Mouse (Mus musculus) mouse trophoblast stem cell (cell line): ENCODE measurements around the gene Braf.
"Not testable (repeated sequence)": the region's sequence is repeated elsewhere in the genome, so short reads cannot be mapped to it uniquely, and the experiment has no call there.

ENCODE experiments used
- in situ Hi-C, 2 experiments: fragments of 300-500 bp; cut with MseI, MboI; formaldehyde crosslinking; loops; 2 replicates in 1 of 2; 3 replicates in 1 of 2; pipeline ENCODE4 v1.15.1; 2025

Braf gene

DNA sequence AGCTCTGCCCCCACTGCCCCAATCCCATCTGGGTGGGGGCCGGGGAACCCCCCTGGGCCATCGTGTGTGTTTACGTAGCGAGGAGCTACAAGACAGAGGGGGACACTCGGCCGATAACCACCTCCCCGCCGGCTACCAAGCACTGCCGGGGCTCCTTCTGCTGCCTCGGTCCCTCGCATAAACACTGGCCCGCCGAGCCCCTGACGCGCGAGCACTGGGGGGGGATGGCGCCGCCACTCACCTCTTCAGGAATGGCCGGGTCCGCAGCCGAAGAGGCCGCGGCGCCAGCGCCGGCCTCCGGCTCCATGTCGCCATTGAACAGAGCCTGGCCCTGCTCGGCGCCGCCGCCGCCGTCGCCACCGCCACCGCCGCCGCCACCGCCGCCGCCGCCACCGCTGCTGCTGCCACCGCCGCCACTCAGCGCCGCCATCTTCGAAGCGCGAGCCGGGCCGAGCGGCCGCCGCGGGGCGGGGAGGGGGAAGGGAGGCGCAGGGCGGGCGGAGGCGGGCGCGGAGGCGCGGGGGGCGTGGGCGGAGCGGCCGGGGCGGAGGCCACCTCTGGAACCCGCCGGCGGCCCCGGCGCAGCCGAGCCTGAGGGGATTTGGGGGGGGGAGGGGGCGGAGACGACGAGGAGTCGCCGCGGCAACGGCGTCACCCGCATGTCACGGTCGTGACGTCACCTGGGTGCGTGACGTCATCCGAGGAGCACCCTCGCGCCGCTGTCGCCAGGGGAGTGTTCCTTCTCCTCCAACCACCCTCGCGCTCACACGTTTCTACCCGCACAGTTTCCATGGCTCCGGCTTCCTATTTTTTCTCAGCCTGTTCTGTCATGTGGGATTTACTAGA is at the start of gene Braf:
Gene Braf, minus strand, starts transcription at position 598 of the 846 bp plus-strand sequence.
- in situ Hi-C loops = no loop called here

DNA sequence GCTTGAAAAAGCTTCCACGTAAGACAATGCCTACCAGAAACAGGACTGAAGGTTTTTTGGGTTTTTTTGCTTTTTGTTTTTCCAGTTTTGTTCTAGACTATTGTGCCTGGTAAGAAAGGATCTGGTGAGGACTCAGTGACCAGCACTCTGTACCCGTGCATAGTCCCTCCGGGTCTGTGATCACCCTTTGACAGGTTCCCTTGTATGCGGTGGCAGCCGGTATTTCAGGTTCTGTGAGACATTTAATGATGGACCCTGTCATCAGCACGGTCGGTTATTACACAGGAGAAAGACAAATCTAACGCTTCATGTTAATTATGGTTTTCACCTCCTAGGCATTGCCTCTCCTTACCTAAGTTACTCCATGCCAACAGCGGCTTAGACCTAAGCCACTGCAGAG is 49.8 kb upstream of the Braf start:
- in situ Hi-C loops = loop anchor here (25.0 kb wide), 2 partner anchors 88 to 163 kb away; no protein-coding TSS in a partner anchor

DNA sequence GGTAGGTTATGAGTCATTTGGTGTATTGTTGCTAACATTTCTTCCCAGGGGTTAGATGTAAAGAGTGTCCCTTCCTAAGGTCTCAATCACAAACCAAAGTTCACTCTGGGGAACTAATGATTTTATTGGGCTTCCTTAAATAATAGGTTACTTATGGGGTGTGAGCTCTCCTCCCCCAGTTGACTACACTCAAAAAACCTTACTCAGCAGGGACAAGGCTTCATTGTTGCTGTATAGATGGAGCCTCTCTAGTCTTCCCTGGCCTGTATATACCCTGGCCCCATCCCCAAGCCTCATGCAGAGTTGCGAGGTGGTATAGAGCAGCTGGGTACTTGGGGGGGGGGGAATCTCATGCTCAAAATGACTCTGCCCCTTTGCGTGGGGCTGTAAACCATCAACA is 32.0 kb upstream of the Braf start:
- in situ Hi-C loops = no loop called here

DNA sequence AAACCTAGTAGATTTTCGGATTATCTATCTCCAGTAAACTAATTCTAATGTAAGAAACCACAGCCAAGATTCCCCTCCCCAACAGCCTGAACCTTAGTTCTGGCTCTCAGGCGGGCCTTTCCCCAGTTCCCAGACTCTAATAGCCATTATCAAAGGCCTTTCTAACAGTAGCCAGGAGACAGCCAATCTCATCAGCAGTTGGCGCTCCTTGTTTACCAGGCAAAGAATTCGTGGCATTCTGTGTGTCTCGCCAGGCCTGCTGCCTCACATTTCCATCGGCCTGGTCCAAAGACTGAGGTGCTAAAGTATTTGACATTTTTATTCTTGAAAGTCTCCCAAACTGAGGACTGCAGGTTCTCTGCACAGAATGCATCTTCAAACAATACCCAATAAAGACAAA is 24.6 kb upstream of the Braf start:
- in situ Hi-C loops = no loop called here

DNA sequence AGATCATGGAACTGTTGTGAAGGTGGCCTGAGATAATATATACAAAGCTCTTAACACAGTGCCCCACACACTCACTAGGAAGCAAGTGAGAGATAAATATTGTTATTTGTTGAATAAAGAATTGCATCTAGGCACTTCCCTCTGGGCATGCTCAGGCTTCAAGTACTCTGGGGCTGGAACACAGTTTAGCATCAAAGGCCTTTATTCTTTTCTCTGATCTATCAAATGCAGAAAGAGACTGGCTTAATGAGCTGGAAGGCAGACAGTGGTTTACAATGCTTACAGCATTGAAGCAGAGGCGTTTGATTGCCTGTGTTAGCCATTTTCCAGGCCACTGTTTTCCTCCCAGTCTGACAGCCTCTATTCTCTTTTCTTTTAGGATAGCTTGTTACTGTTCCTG is 21.8 kb upstream of the Braf start:
- in situ Hi-C loops = no loop called here

DNA sequence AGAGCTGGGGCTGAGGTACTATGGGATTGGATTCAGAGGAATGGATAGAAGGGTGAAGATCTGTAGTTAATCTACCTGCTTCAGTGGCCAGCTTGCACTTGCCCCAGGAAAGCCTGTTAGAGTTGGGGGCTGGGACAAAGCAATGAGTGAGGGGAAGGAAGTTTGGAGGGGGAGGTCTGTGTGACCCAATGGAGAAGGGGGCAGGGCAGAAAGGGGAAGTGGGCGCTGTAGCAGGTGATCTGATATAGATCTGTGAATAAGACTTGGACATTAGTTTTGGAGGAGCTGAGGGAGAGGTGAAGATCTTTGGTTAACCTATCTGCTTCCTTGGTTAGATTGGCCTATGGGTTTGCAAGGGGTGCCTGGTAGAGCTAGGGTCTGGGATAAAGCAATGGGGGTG is 20.2 kb upstream of the Braf start:
- in situ Hi-C loops = no loop called here

DNA sequence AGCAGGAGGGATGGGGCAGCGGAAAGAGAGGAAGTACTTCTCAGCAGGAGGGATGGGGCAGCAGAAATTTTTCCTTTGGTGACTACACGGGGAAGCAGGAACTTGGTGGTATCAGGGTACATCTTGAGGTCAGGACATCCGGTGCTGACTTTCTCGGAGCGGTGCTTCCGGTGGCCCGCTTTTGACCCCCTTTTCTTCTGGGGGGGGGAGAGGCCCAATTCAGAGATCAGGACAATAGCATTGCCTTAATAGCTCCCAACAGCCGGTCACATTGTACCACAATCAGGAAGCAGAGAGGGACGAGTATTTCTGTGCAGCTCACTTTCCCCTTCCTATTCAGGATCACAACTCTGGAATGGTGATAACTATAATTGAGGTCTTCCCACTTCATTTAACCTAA is 14.4 kb upstream of the Braf start:
- in situ Hi-C loops = not testable (repeated sequence)

DNA sequence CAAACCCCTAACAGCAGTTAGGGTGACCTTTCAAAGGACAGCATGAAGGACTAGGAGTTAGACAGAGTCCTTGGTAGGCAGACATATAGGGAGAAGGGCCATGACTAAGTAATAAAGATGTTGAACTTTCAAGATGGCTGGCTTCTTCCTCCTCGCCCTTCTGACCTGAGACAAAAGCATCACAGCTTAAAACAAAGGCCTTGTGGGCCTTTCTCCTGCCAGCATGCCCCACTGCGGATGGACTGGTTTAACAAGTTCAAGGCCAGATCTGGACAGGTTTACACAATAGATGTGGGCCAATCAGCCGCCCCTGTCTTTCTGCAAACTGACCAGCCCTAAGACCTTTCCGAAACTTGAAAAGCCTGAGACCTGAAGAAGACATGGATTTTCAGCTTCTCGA is 2.8 kb upstream of the Braf start:
- in situ Hi-C loops = no loop called here

DNA sequence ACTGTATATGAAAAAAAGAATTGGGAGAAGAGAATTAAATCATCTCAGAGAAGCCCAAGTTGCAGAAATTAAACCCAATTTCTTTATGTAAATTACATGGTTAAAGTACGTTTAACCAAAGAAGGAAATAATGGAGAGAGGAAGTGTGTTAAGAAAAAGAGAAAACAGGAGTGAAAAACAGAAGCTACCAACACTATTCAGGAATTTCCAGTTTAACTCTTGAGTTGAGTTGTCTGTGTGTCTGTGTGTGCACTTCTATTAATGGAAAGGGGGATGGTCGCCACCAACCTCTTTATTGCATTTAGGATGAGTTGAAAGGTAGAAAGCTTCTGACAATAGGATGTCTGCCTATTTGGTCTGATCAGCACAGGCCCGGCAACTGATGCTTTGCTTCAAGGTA is 886 bp upstream of the Braf start:
- in situ Hi-C loops = no loop called here

DNA sequence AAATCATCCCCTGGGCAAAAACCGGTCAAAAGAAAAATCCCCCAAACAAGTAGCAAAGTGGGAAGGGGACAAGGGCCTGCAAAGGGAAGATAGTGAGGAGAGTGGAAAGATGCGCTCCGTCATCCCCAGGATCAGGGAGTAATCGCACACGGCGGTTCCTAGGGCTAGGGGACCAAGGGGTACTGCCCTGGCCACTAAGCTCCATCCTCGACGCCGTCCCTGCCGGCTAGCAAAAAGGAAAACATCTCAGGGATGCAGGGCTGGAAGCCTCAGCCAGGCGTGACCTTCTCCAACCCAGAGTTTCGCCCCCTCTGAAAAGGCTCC is 759 bp downstream of the Braf start:
- in situ Hi-C loops = no loop called here

DNA sequence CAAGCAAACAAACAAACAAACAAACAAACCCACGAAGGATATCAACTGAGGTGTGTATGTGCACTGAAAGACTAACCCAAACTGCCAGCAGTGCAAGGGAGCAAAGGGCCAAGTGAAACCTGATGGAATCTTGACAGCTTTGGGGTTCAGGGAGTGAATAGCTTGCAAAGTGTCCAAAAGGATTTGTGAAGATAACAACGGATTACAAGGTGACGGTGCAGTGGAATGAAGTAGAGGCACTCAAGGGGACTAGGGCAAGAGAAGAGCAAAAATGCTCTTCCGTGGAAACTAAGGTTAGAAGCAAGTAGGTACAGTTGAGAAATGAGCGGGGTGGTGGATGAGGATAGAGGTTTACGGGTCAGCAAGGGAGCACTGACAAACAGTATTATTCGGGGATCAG is 1.2 kb downstream of the Braf start:
- in situ Hi-C loops = no loop called here

DNA sequence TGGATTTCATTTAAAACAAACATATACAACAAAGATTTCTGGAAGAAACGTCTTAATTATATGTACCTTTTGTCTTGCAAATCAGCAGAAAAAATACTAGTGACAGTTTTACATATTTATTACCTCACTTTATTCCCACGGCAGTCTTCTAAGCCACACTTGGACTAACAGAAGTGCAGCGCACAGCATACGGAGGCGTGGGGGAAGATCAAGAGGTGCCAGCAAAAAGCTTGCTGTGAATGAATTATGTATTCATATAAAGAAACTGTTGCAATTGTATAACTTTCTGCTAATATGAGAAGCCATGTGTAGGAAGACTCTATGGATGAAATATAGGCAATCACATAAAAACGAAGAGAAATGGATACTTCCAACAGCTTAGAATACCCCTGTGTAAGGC is 6.7 kb downstream of the Braf start:
- in situ Hi-C loops = no loop called here

DNA sequence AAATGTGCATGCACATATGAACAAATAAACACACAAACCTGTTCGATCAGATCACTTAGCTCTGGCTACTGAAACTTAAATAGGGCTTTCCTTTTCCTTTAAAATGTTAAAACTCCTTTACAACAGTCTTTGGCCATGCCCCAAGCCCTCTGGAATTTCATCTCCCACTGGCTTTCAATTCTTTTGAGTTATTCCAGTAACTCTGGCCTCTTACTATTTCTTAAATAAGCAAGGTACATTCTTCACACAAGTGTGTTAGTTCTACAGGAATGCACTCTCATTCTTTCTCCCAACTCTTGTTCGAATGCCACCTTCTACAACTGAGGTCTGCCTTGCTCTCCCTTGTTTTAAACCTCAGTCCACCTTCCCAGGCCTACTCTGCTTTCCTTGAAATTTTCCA is 8.2 kb downstream of the Braf start:
- in situ Hi-C loops = no loop called here

DNA sequence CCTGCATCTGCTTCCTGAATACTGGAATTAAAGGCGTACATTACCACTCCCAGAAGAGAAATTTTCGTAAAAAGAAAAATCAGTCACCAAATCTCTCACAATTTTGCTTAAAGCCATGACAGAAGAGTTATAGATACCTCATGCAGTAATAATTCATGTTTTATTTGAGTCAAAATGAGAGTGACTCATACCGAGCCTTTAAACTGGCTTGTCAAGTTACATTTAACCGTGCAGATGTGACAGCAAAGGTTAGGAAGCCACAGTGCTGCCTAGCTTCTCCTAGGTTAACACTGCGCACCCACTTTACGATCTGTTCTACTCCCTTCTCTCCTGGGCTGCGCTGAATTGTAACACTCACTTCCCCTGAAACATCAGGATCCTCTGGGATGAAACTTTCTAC is 10.9 kb downstream of the Braf start:
- in situ Hi-C loops = no loop called here

DNA sequence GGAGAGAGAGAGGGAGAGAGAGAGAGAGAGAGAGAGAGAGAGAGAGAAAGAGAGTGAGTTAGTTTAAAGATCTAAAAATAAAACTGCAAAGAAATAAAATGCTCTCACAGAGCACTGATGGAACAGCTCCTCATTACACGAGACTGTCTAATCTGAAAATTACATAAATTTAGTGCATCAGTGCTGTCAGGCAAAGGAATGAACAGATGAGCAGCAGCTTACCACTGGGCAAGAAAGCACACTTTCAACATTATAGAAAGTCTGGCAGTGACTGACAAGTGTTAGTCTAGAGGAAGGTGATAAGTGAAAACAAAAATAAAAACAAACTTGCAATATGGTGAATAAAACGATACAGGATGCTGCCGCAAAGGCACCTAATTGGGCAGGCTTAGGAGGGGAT is 11.9 kb downstream of the Braf start:
- in situ Hi-C loops = no loop called here

DNA sequence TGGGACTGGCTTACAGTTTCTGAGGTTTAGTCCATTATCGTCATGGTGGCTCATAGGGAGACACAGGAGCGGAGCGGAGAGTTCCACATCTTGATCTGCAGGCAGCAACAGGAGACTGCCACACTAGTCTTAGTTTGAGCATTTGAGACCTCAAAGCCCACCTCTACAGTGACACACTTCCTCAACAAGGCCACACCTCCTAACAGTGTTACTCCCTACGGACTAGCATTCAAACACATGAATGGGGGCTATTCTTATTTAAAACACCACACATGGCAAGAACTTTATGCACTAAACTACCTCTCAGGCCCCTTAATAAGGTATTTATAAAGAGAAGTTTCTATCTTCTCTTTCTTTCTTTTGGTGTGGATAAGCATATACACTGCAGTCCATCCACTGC is 19.6 kb downstream of the Braf start:
- in situ Hi-C loops = no loop called here

DNA sequence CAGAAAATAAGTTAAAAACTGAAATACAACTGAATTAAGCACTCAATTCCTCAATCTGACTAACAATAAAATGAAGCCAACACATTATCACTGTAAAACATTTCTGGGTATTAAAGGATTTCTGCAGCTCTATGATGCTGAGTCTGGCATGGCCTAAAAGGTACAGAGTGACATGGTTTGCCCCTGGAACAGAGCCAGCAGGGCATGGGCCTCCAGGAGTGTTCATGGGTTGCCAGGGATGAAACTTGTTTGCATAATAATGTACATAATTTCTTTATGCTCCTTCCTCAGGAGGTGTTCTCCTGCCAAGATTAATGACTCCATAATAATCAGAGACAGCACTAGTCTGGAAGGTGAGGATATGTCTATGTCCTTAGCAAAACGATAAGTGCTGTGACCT is 32.1 kb downstream of the Braf start:
- in situ Hi-C loops = loop anchor here (25.0 kb wide), 1 partner anchor 94 kb away; no protein-coding TSS in a partner anchor

DNA sequence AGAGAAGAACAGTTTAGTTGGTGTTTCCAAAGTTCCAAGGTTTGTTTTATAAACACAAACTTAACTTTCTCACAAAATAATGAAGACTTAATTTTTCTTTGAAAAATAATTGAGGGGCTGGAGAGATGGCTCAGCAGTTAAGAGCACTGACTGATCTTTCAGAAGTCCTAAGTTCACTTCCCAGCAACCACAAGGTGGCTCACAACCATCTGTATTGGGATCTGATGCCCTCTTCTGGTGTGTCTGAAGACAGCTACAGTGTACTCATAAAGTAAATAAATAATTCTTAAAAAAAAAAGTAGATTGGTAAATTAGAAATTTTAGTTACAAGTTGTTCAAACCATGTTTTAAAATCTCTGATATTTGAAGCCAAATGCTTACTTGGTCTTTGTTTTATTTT is 38.4 kb downstream of the Braf start:
- in situ Hi-C loops = loop anchor here (25.0 kb wide), 1 partner anchor 100 kb away; no protein-coding TSS in a partner anchor

DNA sequence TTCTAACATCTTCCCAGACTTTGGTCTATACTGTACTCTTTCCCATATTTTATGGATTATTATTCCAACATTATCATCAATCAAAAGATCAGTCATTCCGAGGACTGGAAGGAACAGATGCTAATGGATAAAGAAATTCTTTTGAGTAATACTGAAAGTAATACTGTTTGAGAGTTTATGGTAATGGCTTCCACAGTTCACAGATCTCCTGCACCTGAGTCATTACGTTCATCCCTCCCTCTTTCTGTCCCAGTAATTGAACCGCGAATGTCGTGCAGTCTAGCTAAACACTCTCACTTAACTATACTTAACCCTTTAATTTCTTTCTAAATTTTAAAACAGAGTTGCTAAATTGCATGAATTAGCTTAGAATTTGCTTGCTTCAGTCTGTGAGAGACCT is 43.5 kb downstream of the Braf start:
- in situ Hi-C loops = loop anchor here (25.0 kb wide), 1 partner anchor 106 kb away; no protein-coding TSS in a partner anchor

DNA sequence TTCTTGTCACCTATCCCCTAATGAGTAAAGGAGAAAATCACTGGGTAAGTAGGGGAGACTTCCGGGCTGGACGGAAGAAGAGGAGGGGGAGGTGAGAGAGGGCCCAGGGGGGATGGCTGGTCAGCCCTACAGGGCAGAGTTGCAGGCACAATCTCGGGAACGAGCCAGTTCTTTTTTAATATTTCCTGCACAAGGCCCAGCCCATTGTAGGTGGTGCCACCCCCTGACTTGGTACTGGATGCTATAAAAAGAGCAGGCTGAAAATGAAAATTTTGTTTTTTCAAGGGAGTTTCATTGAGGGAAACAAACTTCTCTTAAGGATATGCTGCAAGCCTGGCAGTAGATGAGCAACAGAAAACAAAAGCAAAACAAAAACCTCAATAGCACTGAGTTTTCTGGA is 44.7 kb downstream of the Braf start:
- in situ Hi-C loops = loop anchor here (25.0 kb wide), 1 partner anchor 107 kb away; no protein-coding TSS in a partner anchor

DNA sequence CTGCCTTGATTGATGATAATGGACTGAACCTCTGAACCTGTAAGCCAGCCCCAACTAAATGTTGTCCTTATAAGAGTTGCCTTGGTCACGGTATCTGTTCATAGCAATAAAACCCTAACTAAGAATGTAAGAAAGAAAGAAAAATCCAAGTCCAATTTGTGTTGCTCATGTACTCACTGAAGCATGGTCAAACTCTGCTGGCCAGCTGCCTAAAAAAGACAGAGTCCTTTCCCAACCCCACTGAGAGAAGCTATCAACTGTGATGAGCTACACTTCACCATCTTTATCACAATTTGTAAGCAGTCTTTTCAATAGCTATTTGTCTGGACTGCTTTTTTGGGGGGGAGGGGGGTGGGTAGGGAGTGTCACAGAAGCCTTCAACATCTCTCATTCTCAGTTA is 47.0 kb downstream of the Braf start:
- in situ Hi-C loops = loop anchor here (25.0 kb wide), 1 partner anchor 109 kb away; no protein-coding TSS in a partner anchor

DNA sequence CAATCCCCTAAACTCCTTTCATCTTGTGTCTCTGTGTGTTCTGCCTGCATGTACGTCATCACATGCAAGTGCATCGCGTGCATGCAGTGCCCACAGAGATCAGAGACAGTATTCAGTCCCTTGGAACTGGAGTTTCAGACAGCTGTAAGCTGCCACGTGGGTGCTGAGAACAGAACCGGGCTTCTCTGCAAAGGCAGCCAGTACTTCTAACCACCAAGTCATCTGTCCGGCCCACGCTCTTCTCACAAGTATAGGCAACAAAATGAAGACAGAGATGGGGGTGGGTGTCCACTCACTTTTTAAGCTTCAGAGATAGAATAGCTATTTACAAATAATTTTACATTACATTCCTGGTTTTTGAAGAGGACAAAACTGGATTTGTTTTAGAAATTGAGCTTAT is 50.2 kb downstream of the Braf start:
- in situ Hi-C loops = loop anchor here (25.0 kb wide), 1 partner anchor 112 kb away; no protein-coding TSS in a partner anchor

DNA sequence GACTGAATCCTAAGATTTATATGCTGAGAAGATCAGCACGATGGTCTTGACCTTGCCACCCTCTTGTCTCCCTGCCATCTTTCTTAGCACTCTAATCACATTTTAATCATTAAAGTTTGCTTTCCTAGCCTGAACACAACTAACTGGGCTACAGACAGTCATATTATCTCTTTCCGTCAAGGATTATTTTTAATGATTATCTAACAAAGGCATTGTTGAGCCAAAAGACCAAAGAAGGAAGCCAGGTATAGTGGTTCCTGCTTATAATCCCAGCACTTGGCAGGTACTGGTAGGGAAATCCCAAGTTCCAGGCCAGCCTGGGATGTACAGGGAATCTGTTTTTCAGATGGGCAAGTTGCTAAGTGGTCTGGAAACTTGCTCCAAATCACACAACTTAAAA is 114.0 kb downstream of the Braf start:
- in situ Hi-C loops = loop anchor here in 1 of 2 experiments (25.0 kb wide), 1 partner anchor 176 kb away; no protein-coding TSS in a partner anchor
